Mouse (Mus musculus): ENCODE data around the gene Ift140. TPM values are rescaled to one million over a fixed set of nuclear protein-coding genes. Genes with fewer than 3 reads are reported as not detected.
A peak's percentile ranks its signal among the peaks of the same experiment; 100 is the strongest.

Ift140 gene
- 13.9 and 17.5 TPM in 2 replicates for polyA plus RNA-seq (2014; fragmentation: Nextera tagmentation; extraction: Ambion mirVana)

DNA sequence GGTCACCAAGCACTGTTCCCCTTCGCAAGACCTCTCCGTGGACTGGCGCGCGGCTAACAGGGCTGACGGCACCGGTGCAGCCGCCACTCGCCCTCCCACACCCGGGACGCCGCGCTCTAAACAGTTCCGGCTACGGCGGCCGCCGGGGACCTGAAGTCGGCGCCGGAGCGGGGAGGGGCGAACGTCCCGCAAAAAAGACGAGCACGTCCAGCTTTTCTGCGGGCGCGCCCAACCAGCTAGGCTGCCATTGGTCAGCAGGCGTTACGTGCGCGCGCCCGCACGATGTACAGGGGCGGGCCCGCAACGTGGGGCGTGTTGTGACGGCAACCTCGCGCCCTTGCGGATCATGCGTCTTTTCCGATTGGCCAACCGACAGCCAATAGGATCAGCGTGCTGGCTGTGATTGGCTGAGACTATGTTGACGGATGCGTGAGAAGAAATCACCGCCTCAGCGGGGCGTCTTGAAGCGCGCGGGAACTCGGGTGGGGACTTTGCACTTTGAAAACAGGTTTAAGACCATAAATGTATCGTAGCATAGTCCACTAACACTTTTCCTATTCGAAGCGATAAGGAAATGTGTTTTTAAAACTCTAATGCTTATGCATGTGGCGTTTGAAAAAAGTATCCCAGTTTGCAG lies at the start of gene Ift140, which contains the start of gene Cramp1l:
Gene Ift140 (plus strand): TSS at position 431 of the 637 bp plus-strand sequence.
Gene Cramp1l (minus strand): TSS at position 134 of the 637 bp plus-strand sequence.
- Histone ChIP-seq H3K4me1 (ENCODE audit: control insufficient read depth, insufficient read depth, low read length) (peaks cover 17% of the 10 kb centered on the region), H3K27ac (replicated peaks; ENCODE audit: low read depth, low read length) (peak within 1 kb of the TSS; percentile 79), H3K36me3 (ENCODE audit: control insufficient read depth, insufficient read depth, low read length) (peaks cover 32% of the 10 kb centered on the region), H3K4me2 (ENCODE audit: low read depth, low read length) (peak within 1 kb of the TSS; percentile 90), H3K9ac (ENCODE audit: low read depth, low read length) (peak within 1 kb of the TSS; percentile 96), H3K27me3 (replicated peaks; ENCODE audit: control insufficient read depth, insufficient read depth, low read length) (no peaks in the 10 kb centered on the region), H3K4me3 (ENCODE audit: low read depth, low read length) (peak within 1 kb of the TSS; percentile 87), H3K9me3 (ENCODE audit: control insufficient read depth, low read length) (no peaks in the 10 kb centered on the region)
- DNase-seq (ENCODE audit: low spot score) = peak; percentile 100
- WGBS = under 1% methylated on average over 61 of the region's 62 CpGs
- ATAC-seq (ENCODE audit: low read depth) = peak; percentile 98

DNA sequence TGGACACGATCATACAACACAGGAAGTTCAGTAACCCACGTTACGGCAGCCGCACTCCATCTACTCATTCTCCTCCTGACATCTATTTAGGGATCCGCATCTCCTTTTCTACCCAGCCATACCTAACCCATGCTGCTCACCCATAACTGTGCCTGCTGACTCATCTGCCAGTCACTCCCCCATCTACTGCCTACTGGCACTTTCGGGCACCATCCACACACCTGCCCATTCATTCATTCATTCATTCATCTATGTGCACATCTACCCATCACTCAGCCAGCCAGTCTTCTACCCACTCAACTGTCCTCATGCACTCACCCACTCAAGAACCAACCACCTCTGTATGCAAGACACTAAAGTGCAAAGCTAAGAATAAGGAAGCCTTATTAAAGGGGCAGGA lies 28.7 kb upstream of the Ift140 start:
- no peaks in the 10 kb centered on the region for H3K9me3 ChIP-seq (ENCODE audit: control insufficient read depth, low read length)
- H3K4me3 ChIP-seq (ENCODE audit: low read depth, low read length) = no peak overlapping the region
- no peak overlapping the region for H3K9ac ChIP-seq (ENCODE audit: low read depth, low read length)
- no peak overlapping the region for H3K27ac ChIP-seq (replicated peaks; ENCODE audit: low read depth, low read length)
- ATAC-seq (ENCODE audit: low read depth) (no peak), DNase-seq (ENCODE audit: low spot score) (no peak)
- no peak overlapping the region for H3K4me2 ChIP-seq (ENCODE audit: low read depth, low read length)
- no peaks in the 10 kb centered on the region for H3K4me1 ChIP-seq (ENCODE audit: control insufficient read depth, insufficient read depth, low read length)
- H3K27me3 ChIP-seq (replicated peaks; ENCODE audit: control insufficient read depth, insufficient read depth, low read length) = no peaks in the 10 kb centered on the region
- WGBS = 96% methylated on average over 6 of the region's 6 CpGs
- peaks cover 96% of the 10 kb centered on the region for H3K36me3 ChIP-seq (ENCODE audit: control insufficient read depth, insufficient read depth, low read length)

DNA sequence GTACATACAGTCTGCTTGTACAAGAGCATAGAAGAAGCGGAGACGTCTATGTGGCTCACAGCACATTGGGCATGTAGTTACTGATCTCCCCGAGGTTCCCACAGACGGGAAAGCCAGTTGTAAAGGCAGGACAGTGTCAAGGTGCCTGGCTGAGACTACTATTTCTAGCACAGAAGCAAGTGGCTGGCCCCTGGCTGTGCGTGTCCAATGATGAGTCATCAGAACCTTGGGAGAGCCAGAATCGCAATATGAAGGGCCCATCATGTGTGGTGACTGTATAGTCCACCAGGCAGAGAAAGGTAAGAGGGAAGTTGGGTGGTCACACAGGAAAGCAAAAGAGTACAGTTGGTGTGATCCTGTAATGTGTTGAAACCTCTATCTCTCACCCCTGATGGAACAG lies 21.2 kb upstream of the Ift140 start:
- WGBS = 93% methylated on average over 6 of the region's 6 CpGs
- DNase-seq (ENCODE audit: low spot score) (no peak), ATAC-seq (ENCODE audit: low read depth) (no peak)
- H3K27ac ChIP-seq (replicated peaks; ENCODE audit: low read depth, low read length) = no peak overlapping the region
- H3K4me2 ChIP-seq (ENCODE audit: low read depth, low read length) = no peak overlapping the region
- no peak overlapping the region for H3K4me3 ChIP-seq (ENCODE audit: low read depth, low read length)
- no peaks in the 10 kb centered on the region for H3K27me3 ChIP-seq (replicated peaks; ENCODE audit: control insufficient read depth, insufficient read depth, low read length)
- H3K36me3 ChIP-seq (ENCODE audit: control insufficient read depth, insufficient read depth, low read length) = peaks cover 98% of the 10 kb centered on the region
- no peaks in the 10 kb centered on the region for H3K9me3 ChIP-seq (ENCODE audit: control insufficient read depth, low read length)
- H3K9ac ChIP-seq (ENCODE audit: low read depth, low read length) = no peak overlapping the region
- no peaks in the 10 kb centered on the region for H3K4me1 ChIP-seq (ENCODE audit: control insufficient read depth, insufficient read depth, low read length)

DNA sequence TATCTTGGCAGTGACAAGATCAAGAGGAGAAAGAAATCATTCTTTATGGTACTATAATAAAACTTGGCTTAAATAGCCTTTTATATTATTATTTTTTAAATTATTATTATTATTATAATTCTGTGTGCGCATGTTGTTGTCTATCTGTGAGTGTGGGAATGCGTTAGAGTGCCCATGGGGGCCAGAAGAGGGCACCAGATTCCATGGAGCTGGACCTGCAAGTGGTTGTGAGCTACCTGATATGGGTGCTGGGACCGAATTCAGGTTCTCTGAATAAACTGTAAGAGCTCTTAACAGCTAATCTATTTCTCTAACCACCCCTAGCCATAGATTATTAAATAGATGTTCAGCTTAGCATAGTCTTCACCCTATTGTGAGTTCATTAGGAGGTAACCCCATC lies 10.8 kb upstream of the Ift140 start:
- no peaks in the 10 kb centered on the region for H3K27me3 ChIP-seq (replicated peaks; ENCODE audit: control insufficient read depth, insufficient read depth, low read length)
- no peak overlapping the region for H3K4me3 ChIP-seq (ENCODE audit: low read depth, low read length)
- DNase-seq (ENCODE audit: low spot score) (no peak), ATAC-seq (ENCODE audit: low read depth) (no peak)
- WGBS = 95% methylated on average over 3 of the region's 3 CpGs
- no peak overlapping the region for H3K9ac ChIP-seq (ENCODE audit: low read depth, low read length)
- no peak overlapping the region for H3K4me2 ChIP-seq (ENCODE audit: low read depth, low read length)
- no peaks in the 10 kb centered on the region for H3K4me1 ChIP-seq (ENCODE audit: control insufficient read depth, insufficient read depth, low read length)
- H3K27ac ChIP-seq (replicated peaks; ENCODE audit: low read depth, low read length) = no peak overlapping the region
- peaks cover 79% of the 10 kb centered on the region for H3K36me3 ChIP-seq (ENCODE audit: control insufficient read depth, insufficient read depth, low read length)
- no peaks in the 10 kb centered on the region for H3K9me3 ChIP-seq (ENCODE audit: control insufficient read depth, low read length)

DNA sequence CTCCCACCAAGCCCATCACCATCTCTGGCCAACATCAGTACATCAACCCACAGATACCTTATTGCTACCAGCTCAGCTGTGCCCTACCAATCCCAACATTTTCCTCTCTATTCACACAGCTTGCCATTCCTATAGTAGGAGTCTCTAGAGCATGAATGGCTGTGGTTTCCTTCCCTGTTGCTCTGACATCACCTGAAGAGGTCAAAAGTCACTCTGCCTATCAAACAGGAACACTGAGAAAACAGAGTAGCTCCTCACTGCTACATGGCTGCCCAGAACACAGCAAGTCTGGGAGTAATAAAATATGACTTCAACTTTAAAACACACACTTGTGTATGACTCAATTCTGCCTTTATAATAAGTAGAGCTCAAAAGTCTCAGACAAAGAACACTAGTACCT lies 8.4 kb upstream of the Ift140 start:
- Histone ChIP-seq H3K27ac (replicated peaks; ENCODE audit: low read depth, low read length) (no peak overlapping the region), H3K9me3 (ENCODE audit: control insufficient read depth, low read length) (no peaks in the 10 kb centered on the region), H3K4me2 (ENCODE audit: low read depth, low read length) (no peak overlapping the region), H3K36me3 (ENCODE audit: control insufficient read depth, insufficient read depth, low read length) (peaks cover 82% of the 10 kb centered on the region), H3K9ac (ENCODE audit: low read depth, low read length) (no peak overlapping the region), H3K4me1 (ENCODE audit: control insufficient read depth, insufficient read depth, low read length) (no peaks in the 10 kb centered on the region; the same call in 1 of the 2 replicates), H3K4me3 (ENCODE audit: low read depth, low read length) (no peak overlapping the region), H3K27me3 (replicated peaks; ENCODE audit: control insufficient read depth, insufficient read depth, low read length) (no peaks in the 10 kb centered on the region)
- ATAC-seq (ENCODE audit: low read depth) (no peak), DNase-seq (ENCODE audit: low spot score) (no peak)

DNA sequence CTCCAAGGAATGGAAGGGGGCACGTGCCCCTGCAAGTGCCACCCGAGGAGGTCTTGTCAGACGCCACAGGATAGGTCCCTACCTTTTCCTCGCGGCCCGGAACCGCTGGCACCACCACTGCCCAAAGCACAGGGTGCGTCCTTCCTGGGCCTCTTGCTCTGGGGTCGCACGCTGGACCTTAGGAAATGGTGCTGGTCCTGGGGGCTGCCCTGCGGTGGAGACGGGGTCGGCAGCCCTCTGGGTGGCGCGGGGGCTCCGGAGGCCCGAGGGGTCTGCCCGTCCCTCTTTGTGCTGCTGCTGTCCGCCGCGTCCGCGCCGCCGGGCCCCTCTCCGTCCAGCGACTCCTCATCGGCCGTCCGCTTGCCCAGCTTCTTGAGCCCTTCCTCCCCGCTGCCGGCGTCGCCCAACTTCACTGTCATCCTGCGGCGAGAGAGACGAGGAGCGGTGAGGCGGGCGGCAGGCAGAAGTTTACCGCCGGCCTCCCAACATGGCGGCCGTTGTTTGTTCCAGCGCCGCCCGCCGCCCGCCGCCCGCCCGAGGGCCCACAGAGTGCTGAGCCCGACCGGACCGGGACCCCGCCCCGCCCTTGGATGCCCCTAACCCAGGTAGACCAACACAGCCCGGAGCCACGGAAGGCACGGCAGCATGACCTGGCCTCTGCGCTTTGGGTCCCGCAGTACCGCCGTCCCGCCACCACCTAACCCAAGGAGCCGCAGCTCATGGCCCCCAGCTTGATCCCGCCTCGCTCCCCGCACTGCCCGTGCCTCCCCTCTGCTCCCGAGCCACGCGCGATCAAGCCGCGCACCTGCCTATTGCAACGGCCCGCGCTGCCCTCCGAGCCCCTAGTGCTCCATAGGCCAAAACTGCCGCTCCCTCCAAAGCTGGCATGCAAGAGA lies 2.0 kb upstream of the Ift140 start:
- Histone ChIP-seq H3K4me2 (ENCODE audit: low read depth, low read length) (peak overlapping the region; percentile 90), H3K9me3 (ENCODE audit: control insufficient read depth, low read length) (no peaks in the 10 kb centered on the region), H3K36me3 (ENCODE audit: control insufficient read depth, insufficient read depth, low read length) (peaks cover 39% of the 10 kb centered on the region), H3K4me3 (ENCODE audit: low read depth, low read length) (peak overlapping the region; percentile 87), H3K27ac (replicated peaks; ENCODE audit: low read depth, low read length) (peak overlapping the region; percentile 82), H3K9ac (ENCODE audit: low read depth, low read length) (peak overlapping the region; percentile 96), H3K4me1 (ENCODE audit: control insufficient read depth, insufficient read depth, low read length) (peaks cover 17% of the 10 kb centered on the region), H3K27me3 (replicated peaks; ENCODE audit: control insufficient read depth, insufficient read depth, low read length) (no peaks in the 10 kb centered on the region)
- WGBS = under 1% methylated on average over 50 of the region's 81 CpGs
- DNase-seq (ENCODE audit: low spot score) (peak; percentile 3), ATAC-seq (ENCODE audit: low read depth) (no peak)

DNA sequence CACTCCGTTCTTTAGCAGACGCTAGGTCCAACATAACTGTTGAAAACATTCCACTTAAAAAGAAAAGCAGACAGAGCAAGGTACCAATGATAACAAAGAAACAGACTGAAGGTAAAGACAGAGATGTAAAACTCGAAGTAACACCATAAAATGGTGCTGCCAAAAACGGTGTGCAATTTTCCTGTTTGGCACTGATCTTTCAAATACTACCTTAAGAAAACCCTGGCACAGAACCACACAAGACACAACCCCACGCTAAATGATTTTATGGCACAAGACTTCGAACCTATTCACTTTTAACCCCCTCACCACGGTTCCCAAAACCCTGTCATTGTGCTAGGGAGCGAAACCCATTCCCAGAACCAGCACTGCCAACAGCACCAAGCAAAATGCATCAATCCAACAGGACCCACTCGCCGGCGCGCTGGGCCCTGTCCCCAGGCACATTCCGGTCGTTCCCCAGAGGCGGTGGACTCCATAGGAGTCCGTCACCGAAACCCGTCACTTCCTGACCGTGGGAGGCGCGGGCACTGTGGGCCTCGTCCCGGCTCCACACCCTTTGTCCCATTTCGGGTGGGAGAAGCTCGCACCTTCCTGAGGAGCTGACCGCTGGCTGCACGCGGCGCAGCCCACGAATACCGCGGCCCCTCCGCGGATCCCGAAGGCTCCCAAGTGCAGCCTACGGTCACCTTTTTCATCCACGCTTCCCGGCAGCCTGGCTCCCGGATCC lies 879 bp upstream of the Ift140 start:
- Histone ChIP-seq H3K9me3 (ENCODE audit: control insufficient read depth, low read length) (no peaks in the 10 kb centered on the region), H3K4me3 (ENCODE audit: low read depth, low read length) (peak overlapping the region; percentile 87), H3K27me3 (replicated peaks; ENCODE audit: control insufficient read depth, insufficient read depth, low read length) (no peaks in the 10 kb centered on the region), H3K4me1 (ENCODE audit: control insufficient read depth, insufficient read depth, low read length) (peaks cover 17% of the 10 kb centered on the region), H3K27ac (replicated peaks; ENCODE audit: low read depth, low read length) (peak overlapping the region; percentile 77), H3K9ac (ENCODE audit: low read depth, low read length) (peak overlapping the region; percentile 96), H3K4me2 (ENCODE audit: low read depth, low read length) (peak overlapping the region; percentile 90), H3K36me3 (ENCODE audit: control insufficient read depth, insufficient read depth, low read length) (peaks cover 34% of the 10 kb centered on the region)
- peak; percentile 17 for DNase-seq (ENCODE audit: low spot score)
- ATAC-seq (ENCODE audit: low read depth) = no peak
- under 1% methylated on average over 26 of the region's 39 CpGs for WGBS

DNA sequence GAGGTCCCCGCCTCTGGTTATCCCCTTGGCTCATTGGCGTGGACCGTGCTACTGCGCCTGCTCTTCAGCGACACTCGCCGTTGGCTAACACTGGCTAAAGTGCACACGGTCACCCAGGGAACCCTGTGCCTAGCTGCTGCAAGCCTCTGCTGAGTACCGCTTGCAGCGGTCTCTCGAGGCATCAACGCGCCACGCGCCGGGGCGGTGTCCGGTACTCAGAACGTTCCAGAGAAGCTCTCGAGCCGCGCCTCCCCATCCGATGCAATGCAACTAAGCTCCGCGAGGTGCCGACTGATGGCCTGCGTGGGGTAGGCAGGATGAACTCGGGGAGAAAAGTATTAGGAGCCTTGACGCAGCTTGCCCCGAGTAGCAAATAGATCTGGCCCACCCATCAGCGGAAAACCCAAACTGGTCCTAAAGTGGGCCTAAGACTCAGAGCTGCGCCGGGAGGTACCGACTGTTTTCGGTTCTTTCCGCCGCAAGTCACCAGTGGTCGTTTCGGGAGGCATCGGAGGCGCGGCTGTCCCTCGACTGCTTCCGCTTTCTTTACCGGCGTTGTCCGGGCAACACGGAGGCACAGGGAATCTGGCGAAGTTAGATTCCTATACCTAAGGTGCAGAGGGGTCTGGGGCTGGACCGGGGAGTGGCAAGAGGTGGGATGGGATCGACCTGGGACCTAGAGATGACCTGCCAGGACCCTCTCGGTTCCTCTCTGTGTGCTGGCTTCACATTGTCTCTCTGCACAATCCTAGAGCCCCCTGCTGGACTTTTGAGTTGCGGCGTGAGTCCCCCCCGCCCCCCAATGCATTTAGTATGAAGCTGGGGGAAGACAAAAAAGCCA lies 627 bp downstream of the Ift140 start:
- no peaks in the 10 kb centered on the region for H3K27me3 ChIP-seq (replicated peaks; ENCODE audit: control insufficient read depth, insufficient read depth, low read length)
- H3K4me3 ChIP-seq (ENCODE audit: low read depth, low read length) = peak overlapping the region; percentile 87
- peak overlapping the region; percentile 75 for H3K9ac ChIP-seq (ENCODE audit: low read depth, low read length)
- H3K4me1 ChIP-seq (ENCODE audit: control insufficient read depth, insufficient read depth, low read length) = peaks cover 17% of the 10 kb centered on the region
- no peaks in the 10 kb centered on the region for H3K9me3 ChIP-seq (ENCODE audit: control insufficient read depth, low read length)
- peak; percentile 85 for ATAC-seq (ENCODE audit: low read depth)
- peak; percentile 86 for DNase-seq (ENCODE audit: low spot score)
- H3K36me3 ChIP-seq (ENCODE audit: control insufficient read depth, insufficient read depth, low read length) = peaks cover 25% of the 10 kb centered on the region
- WGBS = under 1% methylated on average over 55 of the region's 55 CpGs
- H3K27ac ChIP-seq (replicated peaks; ENCODE audit: low read depth, low read length) = peak overlapping the region; percentile 79
- H3K4me2 ChIP-seq (ENCODE audit: low read depth, low read length) = peak overlapping the region; percentile 85
